9 mouse cellular contexts compared by ENCODE assay signal in genomic region chr4:129983764-129984420, GRCm38 (mm10). TPM values are rescaled to one million over a fixed set of nuclear protein-coding genes. Genes with fewer than 3 reads are reported as not detected.
DNase-seq lines count a peak whose midpoint lies in the region; ATAC-seq and TF ChIP-seq lines count a peak whose summit lies in the region.
"Had no signal": no experiment of that assay in that cellular context is flagged by ENCODE, and none has a peak within 500 bp of the region (broad histone marks: within the 10 kb centered on the region; RNA-seq: fewer than 3 reads in every experiment).

No protein-coding gene starts in this region.

- H3K9me3 ChIP-seq in hindbrain, embryonic 15.5 days = no peaks in the 10 kb centered on the region
- H3K9me3 ChIP-seq in lung, postnatal 0 days (ENCODE audit: low read length) = no peaks in the 10 kb centered on the region

- 3% methylated on average over 15 of the region's 15 CpGs for WGBS in hindbrain, embryonic 15.5 days
- WGBS in lung, postnatal 0 days = 5% methylated on average over 15 of the region's 15 CpGs

- H3K4me1 ChIP-seq in hindbrain, embryonic 15.5 days (replicated peaks) = peaks cover 66% of the 10 kb centered on the region
- H3K4me1 ChIP-seq in lung, postnatal 0 days (ENCODE audit: insufficient read depth, low read depth, low read length) = peaks cover 16% of the 10 kb centered on the region; the same call in 1 of the 2 replicates

- TF ChIP-seq EP300 in lung, postnatal 0 days (IDR thresholded peaks at IDR 0.05) = no peak

- no peaks in the 10 kb centered on the region for H3K36me3 ChIP-seq in hindbrain, embryonic 15.5 days
- H3K36me3 ChIP-seq in lung, postnatal 0 days (ENCODE audit: insufficient read depth, low read length) = no peaks in the 10 kb centered on the region

- peak overlapping the region; percentile 83 for H3K4me3 ChIP-seq in gastrocnemius, adult 2 months
- peak overlapping the region; percentile 84 for H3K4me3 ChIP-seq in hindbrain, embryonic 15.5 days
- peak overlapping the region; percentile 50; the same call in 1 of the 2 replicates for H3K4me3 ChIP-seq in lung, postnatal 0 days (ENCODE audit: low read depth, low read length)

- intact Hi-C loops in gastrocnemius, adult 2 months (cut with DNase I) = loop anchor here (1.0 to 5.0 kb wide), 2 partner anchors 25 to 282 kb away; no protein-coding TSS in a partner anchor

- DNase-seq in adipocyte (ENCODE audit: low spot score) = peak; percentile 64
- peak; percentile 82 to 89 for DNase-seq in cerebellum, postnatal 25 days
- peak; percentile 78 for DNase-seq in gastrocnemius, adult 2 months
- peak; percentile 91 to 92 for DNase-seq in layer of hippocampus, postnatal 36 days
- DNase-seq in lung, postnatal 0 days (ENCODE audit: low spot score) = peak; percentile 65
- peak; percentile 75 for DNase-seq in retina, embryonic 14.5 days (ENCODE audit: low spot score)
- DNase-seq in c-Kit-positive CD71-positive TER-119-positive erythroid progenitor cells, embryonic 14.5 days (ENCODE audit: low spot score) = no peak

- peak overlapping the region; percentile 88 for H3K9ac ChIP-seq in hindbrain, embryonic 15.5 days
- no peak overlapping the region for H3K9ac ChIP-seq in lung, postnatal 0 days (replicated peaks; ENCODE audit: low read depth)

- H3K27me3 ChIP-seq in hindbrain, embryonic 15.5 days = no peaks in the 10 kb centered on the region
- peaks cover 45% of the 10 kb centered on the region for H3K27me3 ChIP-seq in lung, postnatal 0 days (replicated peaks; ENCODE audit: insufficient read depth, low read length)

- peak overlapping the region; percentile 90 for H3K4me2 ChIP-seq in hindbrain, embryonic 15.5 days
- H3K4me2 ChIP-seq in lung, postnatal 0 days (replicated peaks; ENCODE audit: low read depth, low read length) = peak overlapping the region; percentile 98

- peak; percentile 27; the same call in 1 of the 2 replicates for ATAC-seq in hindbrain, embryonic 15.5 days (ENCODE audit: low FRiP score, low read depth)
- peak; percentile 5 for ATAC-seq in lung, postnatal 0 days

- H3K27ac ChIP-seq in gastrocnemius, adult 2 months = no peak overlapping the region
- peak overlapping the region; percentile 84 for H3K27ac ChIP-seq in hindbrain, embryonic 15.5 days (replicated peaks)
- no peak overlapping the region for H3K27ac ChIP-seq in lung, postnatal 0 days (ENCODE audit: low read length)

- TF ChIP-seq CTCF in gastrocnemius, adult 2 months (IDR thresholded peaks at IDR 0.05) = peak; percentile 67
- peak; percentile 69 for TF ChIP-seq CTCF in lung, postnatal 0 days (IDR thresholded peaks at IDR 0.05)

RNA-seq across cellular contexts. Expression of gene Adgrb2, which starts 0.8 kb away (rescaled TPM):
- under 1 TPM; 0.48 to 0.59 TPM for total RNA-seq in gastrocnemius, adult 2 months (2021)
- polyA plus RNA-seq in hindbrain, embryonic 15.5 days (2015; fragmentation: Nextera tagmentation; extraction: Ambion mirVana) = 16.4 and 17.4 TPM in 2 replicates
- total RNA-seq in layer of hippocampus, postnatal 36 days (2021) = 100 to 1,000 TPM; 529 to 570 TPM
- 0.21 and 0.33 TPM in 2 replicates for polyA plus RNA-seq in lung, postnatal 0 days (2015; fragmentation: Nextera tagmentation; extraction: Ambion mirVana)

RNA-seq across cellular contexts. Expression of gene Spocd1, which starts 54.8 kb away (rescaled TPM):
- not detected for total RNA-seq in gastrocnemius, adult 2 months (2021)
- 0.12 and 0.16 TPM in 2 replicates for polyA plus RNA-seq in hindbrain, embryonic 15.5 days (2015; fragmentation: Nextera tagmentation; extraction: Ambion mirVana)
- under 1 TPM; 0.51 to 0.55 TPM for total RNA-seq in layer of hippocampus, postnatal 36 days (2021)
- polyA plus RNA-seq in lung, postnatal 0 days (2015; fragmentation: Nextera tagmentation; extraction: Ambion mirVana) = not detected in 2 replicates
- polyA plus RNA-seq: large intestine, adult 2 months had no signal

Comparison
In these comparisons a context has a peak if more than half of its experiments do, and no peak if none do; other contexts are left out.
1. RNA of gene Adgrb2, which starts 0.8 kb away (total RNA-seq): 529 to 570 TPM in layer of hippocampus, postnatal 36 days; 0.48 to 0.59 TPM in gastrocnemius, adult 2 months; every median in the first group is over 100 times any median in the second.
2. Peak in every context shown above with its lines, with median percentiles within 50 percentile points of each other: H3K4me3 ChIP-seq.